Mouse (Mus musculus) embryonic fibroblast, embryonic 13.5 days (primary cell): ENCODE results near the gene Ankrd9.

ENCODE experiments used
- CTCF ChIP-seq: IDR thresholded peaks from 2 replicates; pipeline ENCODE4 v1.5.1; 2011; ENCODE audit warnings: mild to moderate bottlenecking, control low read depth, low read length, moderate library complexity, borderline replicate concordance; ENCODE audit not compliant: insufficient read depth
- POLR2A ChIP-seq: IDR thresholded peaks from 2 replicates; pipeline ENCODE4 v1.6.1; 2011; ENCODE audit warnings: low read depth, mild to moderate bottlenecking, control low read depth, low read length, moderate library complexity

GRCm38 (mm10) chr12:110993226-110993625 is 14.4 kb upstream of the Ankrd9 start:
- TF ChIP-seq CTCF (no peak), POLR2A (no peak)
